Mouse (Mus musculus) retina, embryonic 14.5 days (tissue): ENCODE results near the gene Zfp2.

Experiments
- DNase-seq: peaks from one replicate; pipeline ENCODE4 v3.0.0-alpha.2; 2015; ENCODE audit warnings: low spot score

Zfp2 gene

DNA sequence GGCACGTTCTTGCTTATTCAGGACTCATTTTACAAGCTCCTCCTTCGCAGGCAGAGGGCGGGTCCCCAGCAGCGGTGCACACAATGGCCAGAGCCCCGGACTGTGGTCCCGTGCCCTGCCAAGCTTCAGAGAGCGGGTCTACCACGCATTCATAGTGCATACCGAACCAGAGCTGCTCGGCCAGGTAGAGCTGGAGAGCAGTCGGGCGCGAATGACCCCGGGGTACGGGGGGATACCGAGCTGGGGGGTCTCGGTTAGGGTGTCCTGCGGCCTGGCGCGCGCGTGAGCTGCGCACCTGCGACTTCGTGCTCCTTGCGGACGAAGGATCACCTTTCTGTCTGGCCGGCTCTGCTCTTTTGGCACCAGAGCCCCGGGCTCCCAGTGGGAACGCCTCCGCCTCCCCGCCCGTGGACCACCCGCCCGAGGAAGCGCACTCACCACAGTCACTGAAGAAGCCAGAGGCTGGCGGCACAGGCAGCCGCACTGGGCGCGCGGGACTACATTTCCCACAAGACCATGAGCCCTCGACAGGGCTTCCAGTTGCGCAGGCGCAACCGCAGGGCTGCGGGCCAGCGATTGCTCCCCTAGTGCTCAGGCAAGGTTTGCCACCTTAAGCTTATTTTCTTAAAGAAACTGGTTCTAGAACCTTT is at the start of gene Zfp2:
Zfp2 (minus strand) TSS at position 495 of the 650 bp plus-strand sequence.
- DNase-seq, result peak; percentile 94

DNA sequence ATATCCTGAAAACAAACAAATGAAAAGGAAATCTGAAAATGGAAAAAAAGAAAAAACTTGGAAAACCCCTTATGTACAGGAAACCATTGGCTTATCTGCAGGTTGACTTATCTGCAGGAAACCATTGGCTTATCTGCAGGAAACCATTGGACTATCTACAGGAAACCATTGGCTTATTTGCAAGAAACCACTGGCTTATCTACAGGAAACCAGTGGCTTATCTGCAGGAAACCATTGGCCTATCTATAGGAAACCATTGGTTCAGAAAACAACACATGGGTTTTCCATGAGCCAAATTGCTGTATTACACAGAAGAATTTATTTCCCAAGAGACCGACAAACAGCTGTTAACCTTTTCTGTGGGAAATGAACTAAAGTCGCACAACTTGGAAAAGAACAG is 48.9 kb upstream of the Zfp2 start:
- DNase-seq, result no peak

DNA sequence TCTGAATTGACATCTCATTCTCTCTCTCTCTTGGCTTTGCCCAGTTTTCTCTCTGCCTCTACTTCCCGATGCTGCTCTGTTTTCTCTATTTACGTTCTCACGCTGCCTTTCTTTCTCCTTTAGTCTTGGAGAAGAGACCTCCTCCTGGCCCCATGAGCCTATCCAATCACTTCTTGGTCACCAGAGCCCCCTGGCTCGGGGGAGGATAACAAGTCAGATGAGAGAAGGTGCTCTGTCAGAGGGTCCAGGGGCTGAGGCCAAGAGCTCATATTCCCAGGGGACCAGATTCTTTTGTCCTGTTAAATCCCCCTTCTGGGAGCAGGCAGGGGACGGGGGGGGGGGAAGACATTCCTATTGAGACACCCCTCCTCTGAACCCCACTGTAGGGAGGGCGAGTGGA is 37.7 kb upstream of the Zfp2 start, which contains the start of gene Prop1:
Prop1 (minus strand) TSS at position 101 of the 400 bp plus-strand sequence.
- DNase-seq, result no peak

DNA sequence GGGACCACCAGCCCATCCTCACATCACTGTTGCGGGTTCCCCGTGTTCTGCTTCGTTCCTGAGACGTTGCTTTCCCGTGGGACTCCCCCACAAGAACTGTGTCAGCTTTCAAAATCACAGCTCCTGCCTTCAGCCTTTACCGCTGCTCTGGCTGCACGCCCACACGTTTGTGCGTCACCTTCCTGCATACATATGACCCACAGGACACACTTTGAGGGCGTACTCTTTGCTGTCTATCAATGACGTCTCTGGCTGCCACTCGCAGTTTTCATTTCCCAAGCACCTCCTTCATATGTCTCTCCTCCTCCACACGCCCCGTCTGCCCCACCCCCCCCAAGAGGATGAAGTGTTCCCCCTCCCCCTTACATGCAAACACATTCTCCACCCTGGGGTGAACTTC is 36.3 kb upstream of the Zfp2 start:
- no peak for DNase-seq

DNA sequence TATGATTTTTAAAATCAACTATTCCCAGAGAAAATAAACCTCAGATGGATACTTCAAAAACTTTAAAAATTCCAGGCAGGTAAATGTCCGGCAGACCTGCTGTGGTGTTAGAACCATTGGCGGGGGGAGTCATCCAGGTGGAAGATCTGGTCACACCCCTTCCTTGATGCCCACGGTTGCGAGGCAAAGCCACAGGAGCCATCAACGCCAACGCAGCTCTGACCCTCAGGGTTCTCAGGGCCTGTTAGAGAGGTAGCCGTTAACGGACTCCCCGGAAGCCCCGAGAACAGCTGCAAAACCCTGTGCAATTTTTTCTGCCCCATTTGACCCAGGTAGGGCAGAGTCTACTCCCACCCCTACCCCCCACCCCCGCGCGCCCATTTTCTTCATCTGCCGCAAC is 27.5 kb upstream of the Zfp2 start, which contains the start of gene 4933414I15Rik:
4933414I15Rik (minus strand) TSS at position 260 of the 400 bp plus-strand sequence.
- DNase-seq, result no peak

DNA sequence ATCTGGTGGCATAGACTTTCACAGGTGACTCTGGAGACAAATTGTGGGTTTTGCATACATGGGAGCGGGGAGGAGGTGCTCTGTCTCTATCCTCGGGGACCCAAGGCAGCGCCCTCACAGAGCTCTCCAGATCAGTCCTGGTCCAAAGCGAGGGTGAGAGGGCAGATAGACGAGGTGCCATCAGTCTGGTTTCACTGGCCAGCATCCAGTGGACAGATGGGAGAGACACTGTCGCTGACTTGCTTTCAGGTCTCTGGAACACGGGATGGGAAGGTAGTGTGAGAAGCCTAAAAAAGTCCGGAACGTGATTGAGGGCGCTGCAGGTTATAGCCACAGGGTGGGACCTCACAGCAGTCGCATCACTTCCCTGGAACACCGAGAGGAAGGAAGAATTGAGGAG is 26.4 kb upstream of the Zfp2 start:
- no peak for DNase-seq

DNA sequence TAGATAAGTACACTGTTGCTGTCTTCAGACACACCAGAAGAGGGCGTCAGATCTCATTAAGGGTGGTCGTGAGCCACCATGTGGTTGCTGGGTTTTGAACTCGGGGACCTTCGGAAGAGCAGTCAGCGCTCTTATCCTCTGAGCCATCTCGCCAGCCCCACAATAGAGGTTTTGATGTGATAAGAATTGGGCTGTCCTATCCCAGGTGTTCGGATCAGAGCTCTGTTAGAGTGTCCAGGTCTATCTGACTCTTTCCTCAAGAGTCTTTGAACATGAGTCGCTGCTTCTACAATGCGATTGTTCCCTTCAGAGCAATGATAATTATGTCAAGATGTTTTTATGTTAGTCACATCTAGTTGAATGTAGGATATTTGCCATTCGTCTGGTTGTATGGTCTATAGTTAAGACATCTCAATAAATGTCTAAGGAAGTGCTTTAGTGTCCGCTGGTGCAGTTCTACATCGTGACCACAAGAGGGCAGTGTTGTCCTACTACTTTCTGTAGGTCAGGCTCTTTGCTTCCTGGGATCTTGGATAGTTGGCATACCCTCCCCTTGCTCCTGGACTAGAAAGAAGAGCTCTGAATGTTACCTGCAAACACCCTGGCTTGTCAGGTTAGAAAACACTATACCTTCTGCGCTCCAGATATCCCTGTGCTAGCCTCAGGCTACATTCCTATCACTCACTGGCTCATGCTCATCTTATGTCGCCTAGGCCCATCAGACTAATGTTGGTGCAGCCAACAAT is 23.8 kb upstream of the Zfp2 start:
- DNase-seq, result peak; percentile 88

DNA sequence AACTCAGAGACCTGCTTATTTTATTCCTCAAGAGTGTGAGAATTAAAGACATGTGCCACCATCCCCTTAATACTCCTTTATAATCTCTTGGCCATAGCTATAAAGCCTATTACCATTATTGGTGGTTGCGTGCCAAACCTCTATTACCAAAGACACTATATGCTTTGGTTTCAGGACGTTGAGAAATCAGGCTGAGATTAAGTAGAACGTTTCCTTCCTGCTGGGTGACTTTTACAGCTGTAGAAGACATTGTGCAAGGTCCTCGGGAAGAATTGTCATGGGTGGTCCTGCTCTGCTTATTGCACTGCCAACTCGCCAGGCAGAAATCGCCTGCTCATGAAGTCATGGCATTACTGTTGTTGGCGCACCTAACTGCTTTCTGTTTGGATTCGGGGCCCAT is 22.5 kb upstream of the Zfp2 start:
- no peak for DNase-seq

DNA sequence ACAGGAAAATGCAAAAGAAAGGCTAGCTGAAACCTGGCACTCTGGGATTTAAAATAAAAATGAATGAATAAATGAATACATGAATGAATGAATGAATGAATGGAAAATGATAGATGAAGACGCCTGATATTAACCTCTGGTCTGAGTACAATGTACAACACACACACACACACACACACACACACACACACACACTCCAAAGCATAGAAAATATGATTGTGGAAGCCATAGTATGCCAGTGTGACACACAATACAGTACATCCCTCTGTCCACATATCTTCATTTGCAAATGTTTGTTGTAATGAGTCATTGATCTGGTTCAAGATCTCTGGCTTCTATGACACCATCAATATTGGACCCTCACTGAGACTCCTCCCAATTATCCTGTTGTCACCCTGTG is 16.1 kb upstream of the Zfp2 start:
- DNase-seq, result no peak

DNA sequence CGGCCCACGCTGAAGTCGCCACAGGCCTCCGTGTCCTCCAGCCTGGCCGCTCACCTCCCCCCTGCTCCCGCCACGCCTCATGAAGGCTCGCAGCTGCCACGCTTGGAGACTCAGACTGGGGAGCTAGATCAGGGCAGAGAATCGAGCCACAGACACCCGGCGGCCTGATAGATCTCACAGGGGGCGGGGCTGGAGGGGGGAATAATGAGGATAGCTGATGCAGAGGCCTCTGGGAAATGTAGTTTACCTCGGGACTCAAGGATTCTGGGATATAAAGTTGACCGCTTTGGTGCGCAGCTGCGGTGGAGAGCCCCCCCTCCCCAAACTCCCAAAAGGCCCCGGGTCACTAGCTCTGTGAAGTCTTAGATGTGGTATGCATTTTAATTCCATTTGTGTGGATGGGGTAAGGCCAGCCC is 15.5 kb upstream of the Zfp2 start, which contains the start of gene Zfp354b:
Zfp354b (minus strand) TSS at position 183 of the 416 bp plus-strand sequence.
- peak; percentile 90 for DNase-seq

DNA sequence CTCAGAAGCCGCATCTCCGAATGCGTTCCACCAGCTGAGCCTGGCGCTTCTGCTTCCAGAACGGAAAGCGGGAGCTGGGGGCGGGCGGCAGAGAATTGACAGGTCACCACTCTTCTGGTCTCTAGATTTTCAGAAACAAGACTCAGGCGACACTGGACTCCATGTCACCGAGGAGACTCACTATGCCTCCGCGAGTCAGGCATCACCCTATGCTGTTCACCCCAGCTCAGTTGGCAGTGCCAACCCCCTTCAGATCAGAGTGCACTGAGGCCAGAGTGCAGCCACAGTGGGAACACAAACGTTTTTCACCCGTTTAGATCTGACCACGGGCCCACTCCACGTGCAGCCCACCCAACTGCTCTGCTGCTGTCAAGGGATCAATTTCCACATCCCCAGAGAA is 15.1 kb upstream of the Zfp2 start:
- no peak for DNase-seq

DNA sequence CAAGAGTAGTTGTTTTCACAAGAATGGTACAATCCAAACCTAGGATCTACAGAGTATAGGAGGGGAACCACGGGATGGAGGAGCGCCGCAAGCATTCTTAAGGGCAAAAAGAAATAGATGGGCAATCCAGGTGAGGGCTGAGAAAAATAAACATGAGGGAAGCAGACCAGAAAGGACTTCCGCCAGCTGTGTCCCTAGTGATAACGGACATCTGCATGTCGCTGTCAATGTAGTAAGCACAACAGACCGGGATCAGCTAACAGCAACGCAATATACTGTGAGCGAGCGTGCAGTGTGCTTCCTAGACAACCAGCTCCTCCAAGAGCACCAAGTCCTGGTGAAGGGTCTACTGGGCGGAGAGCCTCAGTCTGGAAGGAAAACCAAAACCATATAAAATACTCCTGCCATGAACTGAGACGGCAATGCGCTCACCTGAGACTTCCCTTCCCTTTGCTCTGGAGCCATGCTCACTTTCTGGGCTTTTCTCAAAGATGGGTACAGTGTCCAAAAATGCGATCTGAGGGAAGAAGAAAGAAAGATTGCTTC is 14.6 kb upstream of the Zfp2 start:
- peak; percentile 10 for DNase-seq

DNA sequence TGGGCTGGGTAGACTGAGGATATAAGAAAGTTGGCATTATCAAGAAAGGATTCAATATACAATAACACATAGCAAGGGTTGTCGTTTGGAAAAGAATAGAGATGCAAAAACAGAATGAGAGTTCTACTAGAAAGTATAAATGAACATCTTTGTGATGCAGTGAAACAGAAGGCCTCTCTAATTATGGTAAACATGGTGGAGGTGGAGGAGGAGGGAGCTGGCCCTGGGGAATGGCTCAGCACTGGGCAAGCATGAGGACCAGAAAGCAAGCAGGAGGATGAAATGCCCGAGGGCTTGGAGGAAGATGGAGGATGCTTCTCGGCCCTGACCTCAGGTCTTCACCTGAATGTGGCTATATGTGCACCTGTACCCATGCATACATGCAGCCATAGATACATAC is 1.5 kb downstream of the Zfp2 start:
- DNase-seq, result no peak

DNA sequence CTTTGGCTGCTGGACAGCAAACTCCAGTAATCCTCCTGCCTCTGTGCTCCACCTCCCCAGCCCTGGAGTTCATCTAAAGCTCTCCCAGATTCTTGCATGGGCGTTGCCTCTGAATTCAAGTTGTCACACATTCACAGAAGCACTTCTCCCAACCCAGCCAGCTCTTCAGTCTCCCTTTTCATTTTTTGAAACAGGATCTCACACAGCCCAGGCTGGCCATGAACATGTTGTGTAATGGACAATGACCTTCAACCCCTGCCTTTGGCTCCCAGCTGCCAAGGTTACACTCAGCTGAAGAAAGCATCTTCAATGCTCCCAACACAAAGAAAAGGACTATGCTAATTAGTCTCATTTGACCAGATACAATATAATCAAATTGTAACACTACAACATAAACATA is 2.7 kb downstream of the Zfp2 start:
- DNase-seq, result no peak

DNA sequence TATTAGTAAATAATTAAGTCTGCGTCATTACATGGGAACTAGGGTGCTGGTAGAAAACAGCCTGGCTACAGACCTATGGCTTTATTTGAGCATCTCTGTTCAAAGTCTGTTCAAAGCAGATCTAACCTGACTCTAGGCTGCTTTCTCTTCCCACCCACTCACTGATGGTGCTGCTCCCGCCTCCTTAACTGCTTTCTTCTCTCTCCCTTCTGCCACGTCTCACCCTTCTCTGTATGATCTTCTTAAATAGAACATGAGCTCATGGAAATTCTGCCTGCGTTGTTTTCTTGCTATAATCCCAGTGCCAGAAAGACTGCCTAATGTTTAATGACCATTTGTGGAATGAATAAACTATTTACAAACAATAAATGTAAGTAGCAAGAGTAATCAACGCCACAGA is 7.8 kb downstream of the Zfp2 start:
- no peak for DNase-seq

DNA sequence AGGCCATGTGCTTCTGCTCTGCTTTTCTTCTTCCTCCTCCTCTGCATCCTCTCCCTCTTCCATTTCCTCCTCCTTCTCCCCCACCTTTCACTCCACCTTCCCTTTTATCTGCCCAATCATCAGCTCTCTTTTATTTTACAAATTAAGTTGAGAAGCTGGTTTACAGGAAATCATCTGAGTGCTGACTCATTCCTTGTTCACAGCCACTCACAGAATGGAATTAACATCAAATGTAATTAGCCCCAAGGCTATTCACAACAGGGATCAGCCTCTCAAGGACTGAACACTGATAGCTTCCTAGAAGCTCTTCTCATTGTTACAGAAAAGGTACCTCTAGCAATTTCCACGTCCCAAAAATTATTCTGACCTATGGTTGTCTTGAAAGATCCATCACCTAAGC is 18.6 kb downstream of the Zfp2 start:
- no peak for DNase-seq

DNA sequence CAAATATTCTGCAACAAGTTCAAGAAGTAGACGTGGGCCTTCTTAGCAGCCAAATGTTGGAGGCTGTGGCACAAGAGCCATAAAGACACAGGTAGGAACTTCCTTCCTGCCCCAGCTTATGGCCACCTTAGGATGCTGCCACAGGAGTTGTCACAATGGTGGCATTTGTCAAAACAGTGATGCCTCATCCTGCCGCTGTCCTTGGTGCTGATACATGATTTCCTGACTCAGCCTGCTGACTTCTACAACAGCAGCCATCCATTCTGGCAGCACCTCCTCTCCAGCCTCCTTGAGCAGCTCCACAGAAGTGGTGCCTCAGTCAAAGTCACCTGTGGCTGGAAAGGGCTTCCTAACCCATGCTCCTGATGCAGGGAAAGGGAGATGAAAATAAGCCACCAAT is 23.5 kb downstream of the Zfp2 start:
- DNase-seq, result no peak

DNA sequence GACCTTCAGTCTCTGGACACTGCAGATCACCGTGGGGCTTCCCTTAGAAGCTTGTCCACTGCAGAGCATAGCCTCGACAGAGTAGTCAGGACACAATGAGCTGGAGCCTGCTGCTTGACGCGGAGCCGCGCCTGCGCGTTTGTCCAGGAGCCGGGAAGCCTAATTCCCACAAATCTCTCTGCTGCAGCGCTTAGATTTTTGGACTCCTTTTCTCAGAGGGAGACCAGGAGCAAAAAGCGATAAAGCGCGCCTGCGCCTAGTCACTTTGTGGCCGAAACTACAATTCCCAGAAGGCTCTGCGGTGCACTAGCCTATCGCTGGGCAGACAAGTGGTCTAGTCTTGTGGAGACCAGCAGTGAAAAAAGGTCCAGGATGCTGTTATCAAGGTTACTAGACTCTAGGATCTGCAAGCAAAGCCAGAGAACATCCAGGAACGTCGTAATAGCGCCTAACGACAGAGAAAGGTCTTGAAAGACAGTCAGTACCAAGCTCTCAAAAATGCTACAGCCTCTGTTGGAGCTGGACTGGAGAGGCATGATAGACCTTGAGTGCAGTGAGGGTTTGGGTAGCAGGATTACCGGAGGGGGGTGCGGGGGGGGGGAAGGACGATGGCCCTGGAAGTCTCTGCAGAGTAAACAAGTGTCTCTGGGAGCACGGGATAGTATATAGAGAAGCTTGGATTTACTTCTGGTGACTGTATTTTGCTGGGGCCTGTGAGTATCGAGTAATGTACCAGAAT is 28.4 kb downstream of the Zfp2 start, which contains the start of gene Zfp454:
Zfp454 (minus strand) TSS at position 262 of the 739 bp plus-strand sequence.
- DNase-seq, result peak; percentile 96

DNA sequence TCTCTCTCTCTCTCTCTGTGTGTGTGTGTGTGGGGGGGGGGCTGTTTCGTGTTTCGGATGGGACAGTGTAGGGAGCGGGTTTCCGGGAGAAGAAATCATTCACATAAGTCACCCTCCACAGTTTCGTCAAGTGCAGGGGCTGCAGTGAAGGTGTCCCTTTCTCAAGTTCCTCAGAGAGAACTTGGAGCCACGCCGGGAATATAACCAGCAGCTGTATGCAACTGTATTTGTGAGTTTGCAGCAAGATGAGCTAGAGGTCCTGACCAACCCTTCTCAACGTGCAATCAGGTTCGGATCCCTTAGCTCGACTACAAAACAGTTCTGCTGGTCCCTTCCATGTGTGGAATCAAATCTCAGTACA is 29.1 kb downstream of the Zfp2 start:
- DNase-seq, result no peak

DNA sequence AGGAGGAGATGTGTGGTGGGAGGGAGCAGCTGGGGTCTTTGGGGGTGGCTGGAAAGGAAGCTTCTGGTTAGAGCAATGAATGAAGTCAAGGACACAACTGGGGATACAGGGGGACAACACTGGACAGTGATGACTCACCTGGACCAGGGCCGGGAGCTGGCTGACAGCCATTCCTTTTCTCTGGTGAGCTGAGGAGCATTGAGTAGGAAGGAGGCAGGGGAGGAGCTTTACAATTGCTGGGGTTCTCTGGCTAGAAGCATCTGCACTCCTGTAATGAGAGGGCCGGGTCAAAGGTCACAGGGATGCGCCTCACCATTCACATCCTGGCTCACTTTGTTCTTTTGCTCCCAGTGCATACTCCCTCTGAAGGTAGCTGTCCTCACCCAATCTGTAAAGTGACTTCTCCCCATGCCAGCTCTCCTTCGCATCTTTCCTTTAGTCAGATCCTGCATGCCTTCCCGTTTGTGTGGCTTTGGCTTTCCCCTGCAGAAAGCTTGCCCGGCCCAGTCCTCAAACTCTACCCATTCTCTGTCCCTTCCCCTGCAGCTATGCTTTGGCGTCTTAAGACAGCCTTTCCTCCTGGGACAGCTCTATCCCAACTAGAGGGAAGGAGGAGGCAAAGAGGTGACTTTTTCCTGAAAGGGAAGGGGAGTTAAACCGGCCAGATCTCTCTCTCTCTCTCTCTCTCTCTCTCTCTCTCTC is 29.6 kb downstream of the Zfp2 start:
- DNase-seq, result peak; percentile 2

DNA sequence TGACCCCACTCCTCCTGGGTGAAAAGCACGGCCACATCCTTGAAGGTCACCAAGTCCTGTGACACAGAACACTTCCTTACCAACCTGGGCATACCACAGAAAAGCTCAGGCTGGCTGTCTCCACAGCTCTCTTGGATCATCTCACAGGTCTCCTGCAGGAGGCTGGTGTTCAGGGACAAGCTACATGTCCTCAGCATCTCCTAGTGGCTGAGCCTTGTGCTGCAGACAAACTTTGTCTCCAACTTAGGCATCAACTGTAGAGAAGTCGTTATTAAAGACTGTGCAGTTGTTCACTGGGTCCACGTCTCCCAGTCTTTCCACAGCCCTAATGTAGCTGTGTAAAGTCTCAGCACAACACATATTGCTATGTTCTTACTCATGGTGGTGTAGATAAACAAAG is 32.2 kb downstream of the Zfp2 start:
- no peak for DNase-seq

DNA sequence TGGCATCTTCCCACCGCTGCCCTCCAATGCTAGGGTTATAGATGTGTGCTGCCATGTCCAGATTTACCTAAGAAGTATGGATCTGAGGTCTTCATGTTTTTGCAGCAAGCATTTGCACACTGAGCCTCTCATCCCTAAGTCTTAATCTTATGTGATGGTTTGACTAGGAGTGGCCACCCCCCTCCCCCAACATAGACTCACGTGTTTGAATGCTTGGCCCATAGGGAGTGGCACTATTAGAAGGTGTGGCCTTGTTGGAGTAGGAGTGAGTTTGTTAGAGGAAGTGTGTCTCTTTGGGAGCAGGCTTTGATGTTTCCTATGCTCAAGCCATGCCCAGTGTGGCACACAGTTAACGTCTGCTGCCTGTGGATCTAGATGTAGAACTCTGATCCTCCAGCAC is 37.3 kb downstream of the Zfp2 start:
- no peak for DNase-seq
